Mouse (Mus musculus): ENCODE data around the gene Vash2. TPM values are rescaled to one million over a fixed set of nuclear protein-coding genes. Genes with fewer than 3 reads are reported as not detected.
"Not testable (repeated sequence)": the region's sequence is repeated elsewhere in the genome, so short reads cannot be mapped to it uniquely, and the experiment has no call there.

Gene Vash2
- 65.0 and 65.5 TPM in 2 replicates for polyA plus RNA-seq (2016; fragmentation: Nextera tagmentation; extraction: Ambion mirVana)

- Histone ChIP-seq H3K4me1 (peaks cover 37% of the 10 kb centered on the region), H3K4me2 (peak within 1 kb of the TSS; percentile 98), H3K9me3 (no peaks in the 10 kb centered on the region), H3K27me3 (no peaks in the 10 kb centered on the region), H3K9ac (peak within 1 kb of the TSS; percentile 90), H3K4me3 (replicated peaks) (peak within 1 kb of the TSS; percentile 70), H3K27ac (peak within 1 kb of the TSS; percentile 95), H3K36me3 (replicated peaks) (peaks cover 11% of the 10 kb centered on the region)
- peak; percentile 99 for ATAC-seq (ENCODE audit: low FRiP score)
- under 1% methylated on average over 38 of the region's 38 CpGs for WGBS
These were observed at the start of gene Vash2 for GRCm38 (mm10) chr1:190979100-190979563. Gene Vash2, minus strand, starts transcription at chr1:190979296.

GRCm38 (mm10) chr1:191026021-191026713 lies 47.1 kb upstream of the Vash2 start, which contains the start of gene Flvcr1:
Gene Flvcr1, minus strand, starts transcription at chr1:191026158.
- peak; percentile 100 for ATAC-seq (ENCODE audit: low FRiP score)
- Histone ChIP-seq H3K9me3 (no peaks in the 10 kb centered on the region), H3K4me1 (peaks cover 20% of the 10 kb centered on the region), H3K4me2 (peak within 1 kb of the TSS; percentile 95), H3K27me3 (no peaks in the 10 kb centered on the region), H3K36me3 (replicated peaks) (peaks cover 7% of the 10 kb centered on the region), H3K9ac (peak within 1 kb of the TSS; percentile 91), H3K27ac (peak within 1 kb of the TSS; percentile 95), H3K4me3 (replicated peaks) (peak within 1 kb of the TSS; percentile 84)
- WGBS = under 1% methylated on average over 50 of the region's 50 CpGs

- Histone ChIP-seq H3K27ac (peak overlapping the region; percentile 95), H3K4me2 (peak overlapping the region; percentile 95), H3K4me1 (peaks cover 20% of the 10 kb centered on the region), H3K9me3 (no peaks in the 10 kb centered on the region), H3K27me3 (no peaks in the 10 kb centered on the region), H3K36me3 (replicated peaks) (peaks cover 7% of the 10 kb centered on the region), H3K9ac (peak overlapping the region; percentile 91), H3K4me3 (replicated peaks) (peak overlapping the region; percentile 84)
- 2% methylated on average over 56 of the region's 69 CpGs for WGBS
- no peak; the same call in none of the 2 replicates for ATAC-seq (ENCODE audit: low FRiP score)
These were observed 46.2 kb upstream of the Vash2 start for GRCm38 (mm10) chr1:191025016-191026012.

GRCm38 (mm10) chr1:191023806-191024205 lies 44.7 kb upstream of the Vash2 start:
- H3K36me3 ChIP-seq (replicated peaks); H3K27me3 ChIP-seq; H3K4me3 ChIP-seq (replicated peaks); H3K4me2 ChIP-seq; H3K27ac ChIP-seq; H3K9ac ChIP-seq; H3K9me3 ChIP-seq; ATAC-seq (ENCODE audit: low FRiP score): not testable (repeated sequence)
- 86% methylated on average over 6 of the region's 6 CpGs for WGBS
- H3K4me1 ChIP-seq = peaks cover 20% of the 10 kb centered on the region

GRCm38 (mm10) chr1:191023140-191023539 lies 44.0 kb upstream of the Vash2 start:
- Histone ChIP-seq H3K27me3 (no peaks in the 10 kb centered on the region), H3K4me1 (peaks cover 20% of the 10 kb centered on the region), H3K9ac (no peak overlapping the region), H3K36me3 (replicated peaks) (peaks cover 7% of the 10 kb centered on the region), H3K4me3 (replicated peaks) (no peak overlapping the region), H3K9me3 (no peaks in the 10 kb centered on the region), H3K4me2 (no peak overlapping the region), H3K27ac (no peak overlapping the region)
- 91% methylated on average over 2 of the region's 2 CpGs for WGBS
- ATAC-seq (ENCODE audit: low FRiP score) = no peak

GRCm38 (mm10) chr1:191021016-191021415 lies 41.9 kb upstream of the Vash2 start:
- H3K36me3 ChIP-seq (replicated peaks) = peaks cover 7% of the 10 kb centered on the region
- H3K4me3 ChIP-seq (replicated peaks) = no peak overlapping the region
- H3K4me1 ChIP-seq = peaks cover 12% of the 10 kb centered on the region
- no peaks in the 10 kb centered on the region for H3K27me3 ChIP-seq
- ATAC-seq (ENCODE audit: low FRiP score) = no peak
- no peak overlapping the region for H3K27ac ChIP-seq
- H3K4me2 ChIP-seq = no peak overlapping the region
- 92% methylated on average over 7 of the region's 7 CpGs for WGBS
- H3K9me3 ChIP-seq = no peaks in the 10 kb centered on the region
- no peak overlapping the region for H3K9ac ChIP-seq

GRCm38 (mm10) chr1:191020217-191020924 lies 41.3 kb upstream of the Vash2 start:
- H3K36me3 ChIP-seq (replicated peaks) = peaks cover 7% of the 10 kb centered on the region
- H3K4me1 ChIP-seq = peaks cover 11% of the 10 kb centered on the region
- H3K4me3 ChIP-seq (replicated peaks) = no peak overlapping the region
- ATAC-seq (ENCODE audit: low FRiP score) = no peak
- H3K9me3 ChIP-seq = no peaks in the 10 kb centered on the region
- no peak overlapping the region for H3K4me2 ChIP-seq
- no peak overlapping the region for H3K27ac ChIP-seq
- no peaks in the 10 kb centered on the region for H3K27me3 ChIP-seq
- 86% methylated on average over 3 of the region's 3 CpGs for WGBS
- H3K9ac ChIP-seq = no peak overlapping the region

- H3K9ac ChIP-seq = no peak overlapping the region
- H3K4me2 ChIP-seq = no peak overlapping the region
- no peak for ATAC-seq (ENCODE audit: low FRiP score)
- 93% methylated on average over 5 of the region's 5 CpGs for WGBS
- H3K27me3 ChIP-seq = no peaks in the 10 kb centered on the region
- no peak overlapping the region for H3K27ac ChIP-seq
- no peak overlapping the region for H3K4me3 ChIP-seq (replicated peaks)
- H3K9me3 ChIP-seq = no peaks in the 10 kb centered on the region
- H3K4me1 ChIP-seq = peaks cover 5% of the 10 kb centered on the region
- H3K36me3 ChIP-seq (replicated peaks) = peaks cover 11% of the 10 kb centered on the region
These were observed 40.7 kb upstream of the Vash2 start for GRCm38 (mm10) chr1:191019803-191020202.

- WGBS = 95% methylated on average over 3 of the region's 3 CpGs
- peaks cover 48% of the 10 kb centered on the region for H3K36me3 ChIP-seq (replicated peaks)
- H3K4me3 ChIP-seq (replicated peaks) = no peak overlapping the region
- no peak overlapping the region for H3K9ac ChIP-seq
- no peaks in the 10 kb centered on the region for H3K27me3 ChIP-seq
- no peak for ATAC-seq (ENCODE audit: low FRiP score)
- H3K9me3 ChIP-seq = no peaks in the 10 kb centered on the region
- no peaks in the 10 kb centered on the region for H3K4me1 ChIP-seq
- H3K27ac ChIP-seq = no peak overlapping the region
- H3K4me2 ChIP-seq = no peak overlapping the region
These were observed 35.2 kb upstream of the Vash2 start for GRCm38 (mm10) chr1:191014271-191014670.

- no peaks in the 10 kb centered on the region for H3K27me3 ChIP-seq
- ATAC-seq (ENCODE audit: low FRiP score) = no peak
- no peak overlapping the region for H3K4me3 ChIP-seq (replicated peaks)
- no peak overlapping the region for H3K9ac ChIP-seq
- H3K27ac ChIP-seq = no peak overlapping the region
- no peak overlapping the region for H3K4me2 ChIP-seq
- 0 out of 2 replicates have a peak, but pooled peaks cover 3% of the 10 kb centered on the region for H3K9me3 ChIP-seq
- WGBS = 96% methylated on average over 5 of the region's 5 CpGs
- peaks cover 62% of the 10 kb centered on the region for H3K36me3 ChIP-seq (replicated peaks)
- no peaks in the 10 kb centered on the region for H3K4me1 ChIP-seq
These were observed 29.6 kb upstream of the Vash2 start for GRCm38 (mm10) chr1:191008707-191009106.

- no peak for ATAC-seq (ENCODE audit: low FRiP score)
- no peak overlapping the region for H3K9ac ChIP-seq
- no peak overlapping the region for H3K4me3 ChIP-seq (replicated peaks)
- 0 out of 2 replicates have a peak, but pooled peaks cover 6% of the 10 kb centered on the region for H3K9me3 ChIP-seq
- H3K27me3 ChIP-seq = no peaks in the 10 kb centered on the region
- H3K4me1 ChIP-seq = no peaks in the 10 kb centered on the region
- H3K27ac ChIP-seq = no peak overlapping the region
- peaks cover 7% of the 10 kb centered on the region for H3K36me3 ChIP-seq (replicated peaks)
- no peak overlapping the region for H3K4me2 ChIP-seq
- 69% methylated on average over 6 of the region's 6 CpGs for WGBS
These were observed 23.1 kb upstream of the Vash2 start for GRCm38 (mm10) chr1:191002201-191002600.

All from forebrain, embryonic 12.5 days (tissue).